Mouse (Mus musculus) cortical plate, adult 2 months (tissue): ENCODE data around the gene Phldb2. TPM values are rescaled to one million over a fixed set of nuclear protein-coding genes. Genes with fewer than 3 reads are reported as not detected.

Experiments
- H3K27ac ChIP-seq: fragments of 200-500 bp; 2 replicates; pipeline ENCODE4 v1.5.1; 2012; ENCODE audit warnings: low read length, control low read depth, inconsistent platforms; ENCODE audit not compliant: insufficient read depth
- H3K4me1 ChIP-seq: fragments of 200-500 bp; 2 replicates; pipeline ENCODE4 v1.6.1; 2011; ENCODE audit warnings: low read length; ENCODE audit not compliant: control insufficient read depth, insufficient read depth
- H3K4me3 ChIP-seq: fragments of 200-500 bp; 2 replicates; pipeline ENCODE4 v1.5.1; 2011; ENCODE audit warnings: mild to moderate bottlenecking, low read length, control low read depth; ENCODE audit not compliant: insufficient read depth
- CTCF ChIP-seq: fragments of 200-500 bp; IDR thresholded peaks from 2 replicates; pipeline ENCODE4 v1.5.1; 2011; ENCODE audit warnings: mild to moderate bottlenecking, control low read depth, low read length; ENCODE audit not compliant: insufficient read depth; ENCODE audit errors: extremely low read depth
- POLR2A ChIP-seq: fragments of 200-500 bp; IDR thresholded peaks from 2 replicates; pipeline ENCODE4 v1.6.1; 2011; ENCODE audit warnings: mild to moderate bottlenecking, low read length, control low read depth; ENCODE audit not compliant: insufficient read depth; ENCODE audit errors: extremely low read depth
- polyA plus RNA-seq: library from polyadenylated mRNA; depleted of rRNA; stranded (reverse); fragments of >200 nt; gene quantifications from 2 replicates; pipeline ENCODE4 v1.2.3, GENCODE M21; 2012

Gene Phldb2
- polyA plus RNA-seq, 1 experiment: 5.4 TPM

DNA sequence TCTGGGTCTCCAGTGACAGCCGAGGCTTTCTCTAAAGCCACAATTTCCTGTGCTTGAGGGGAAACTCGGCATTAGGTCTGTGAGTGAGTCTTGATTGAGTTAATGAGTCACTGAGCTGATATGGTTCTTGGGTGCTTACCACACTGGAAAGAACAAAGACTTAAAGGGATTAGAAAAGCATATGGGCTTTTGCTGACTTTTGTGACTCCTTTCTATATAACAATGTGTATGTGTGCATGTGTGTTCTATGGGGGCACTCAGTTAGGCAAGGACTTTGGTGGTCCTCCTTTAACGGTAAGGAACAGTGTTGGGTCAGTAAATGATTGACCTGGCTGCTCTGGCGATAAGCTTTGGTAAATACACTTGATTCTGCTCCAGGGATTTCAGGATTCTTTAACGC is 897 bp downstream of the Phldb2 start:
- no peak overlapping the region for H3K4me3 ChIP-seq
- TF ChIP-seq POLR2A (no peak), CTCF (no peak)

GRCm38 (mm10) chr16:45952035-45952434 is 1.4 kb downstream of the Phldb2 start:
- TF ChIP-seq POLR2A: no peak
- no peak for TF ChIP-seq CTCF
- Histone ChIP-seq H3K4me1 (no peaks in the 10 kb centered on the region), H3K4me3 (no peak overlapping the region), H3K27ac (no peak overlapping the region)

More for the DNA sequence above, 897 bp downstream of the Phldb2 start:
- Histone ChIP-seq H3K4me1 (no peaks in the 10 kb centered on the region), H3K27ac (no peak overlapping the region)

- TF ChIP-seq POLR2A (no peak), CTCF (no peak)
- Histone ChIP-seq H3K27ac (no peak overlapping the region), H3K4me3 (no peak overlapping the region), H3K4me1 (no peaks in the 10 kb centered on the region)
Observed at GRCm38 (mm10) chr16:45946335-45946734, 7.1 kb downstream of the Phldb2 start.

DNA sequence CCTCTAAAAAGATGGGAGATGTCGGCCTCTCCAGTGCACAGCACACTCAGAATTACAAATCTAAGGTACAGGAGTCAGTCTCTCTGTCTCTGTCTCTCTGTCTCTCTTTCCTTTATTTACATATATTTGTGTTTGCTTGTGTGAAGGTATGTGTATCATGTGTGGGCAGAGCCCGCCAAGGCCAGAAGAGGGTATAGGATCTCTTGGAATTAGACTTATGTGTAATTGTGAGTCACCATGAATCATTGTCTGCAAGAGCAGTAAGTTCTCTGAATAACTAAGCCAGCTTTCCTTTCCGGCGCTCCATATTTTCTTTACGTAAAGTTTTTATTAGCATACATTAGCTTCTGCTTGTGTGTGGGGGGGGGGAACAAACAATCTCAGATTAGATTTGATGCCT is 7.7 kb downstream of the Phldb2 start:
- Histone ChIP-seq H3K27ac (no peak overlapping the region), H3K4me1 (no peaks in the 10 kb centered on the region), H3K4me3 (no peak overlapping the region)
- TF ChIP-seq CTCF (no peak), POLR2A (no peak)

GRCm38 (mm10) chr16:45945174-45945631 is 8.2 kb downstream of the Phldb2 start:
- TF ChIP-seq POLR2A (no peak), CTCF (no peak)
- no peak overlapping the region for H3K4me3 ChIP-seq
- no peaks in the 10 kb centered on the region for H3K4me1 ChIP-seq
- no peak overlapping the region for H3K27ac ChIP-seq

DNA sequence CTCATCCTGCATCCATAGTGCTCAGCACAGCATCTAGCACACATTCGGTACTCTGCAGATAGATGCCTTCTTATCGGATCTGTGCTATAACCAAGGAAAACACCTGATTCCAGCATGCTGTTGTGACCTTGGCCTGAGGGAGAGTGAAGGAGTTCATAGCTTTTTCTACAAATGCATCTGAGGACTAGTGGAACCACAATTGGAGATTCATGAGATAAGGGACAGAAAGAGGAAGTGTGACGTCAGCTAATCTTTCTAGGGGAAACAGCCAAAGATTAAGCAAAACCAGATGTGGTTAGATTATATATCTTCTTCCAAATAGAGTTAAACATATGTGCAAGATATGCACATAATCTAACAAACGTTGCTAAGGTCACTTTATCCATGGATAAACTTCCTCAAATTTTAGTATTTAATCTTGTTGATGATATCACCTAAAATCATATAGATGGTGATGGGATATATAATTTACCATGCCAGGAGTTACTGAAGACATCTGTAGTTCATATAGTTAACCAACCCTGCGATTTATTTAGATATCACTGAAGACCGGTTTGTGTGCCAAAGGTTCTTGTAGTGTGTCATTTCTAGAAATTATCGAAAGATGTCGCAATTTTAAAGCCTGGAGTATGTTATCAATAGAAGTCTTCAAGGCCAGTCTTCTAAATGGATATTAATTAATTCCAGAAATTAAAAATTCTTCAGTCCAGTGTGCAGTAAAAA is 11.1 kb downstream of the Phldb2 start:
- H3K27ac ChIP-seq: no peak overlapping the region
- H3K4me1 ChIP-seq: no peaks in the 10 kb centered on the region
- TF ChIP-seq CTCF (no peak), POLR2A (no peak)
- no peak overlapping the region for H3K4me3 ChIP-seq

- H3K4me3 ChIP-seq: no peak overlapping the region
- H3K4me1 ChIP-seq: no peaks in the 10 kb centered on the region
- no peak overlapping the region for H3K27ac ChIP-seq
- TF ChIP-seq CTCF: no peak
- TF ChIP-seq POLR2A: no peak
Observed at GRCm38 (mm10) chr16:45940701-45941100, 12.7 kb downstream of the Phldb2 start.

DNA sequence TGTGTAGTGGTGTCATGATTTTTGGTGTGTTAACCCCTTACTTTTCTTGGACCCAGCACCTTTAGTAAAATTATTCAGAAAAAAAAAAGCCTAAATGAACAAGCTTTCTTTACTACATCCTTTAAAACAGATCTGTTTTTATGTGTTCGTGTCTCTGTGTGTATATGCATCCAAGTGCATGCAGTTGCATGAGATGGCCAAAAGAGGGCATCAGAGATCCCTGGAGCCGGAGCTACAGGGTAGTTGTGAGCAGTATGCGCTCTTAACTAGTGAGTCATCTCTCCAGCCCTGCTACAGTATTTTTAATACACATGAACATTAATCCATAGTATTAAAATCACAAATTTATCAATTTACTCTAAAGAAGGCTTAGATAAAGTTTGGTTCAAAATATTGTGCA is 14.0 kb downstream of the Phldb2 start:
- H3K4me3 ChIP-seq: no peak overlapping the region
- no peaks in the 10 kb centered on the region for H3K4me1 ChIP-seq
- no peak overlapping the region for H3K27ac ChIP-seq
- TF ChIP-seq CTCF (no peak), POLR2A (no peak)

- Histone ChIP-seq H3K4me3 (no peak overlapping the region), H3K4me1 (no peaks in the 10 kb centered on the region), H3K27ac (no peak overlapping the region)
- TF ChIP-seq POLR2A (no peak), CTCF (no peak)
Observed at GRCm38 (mm10) chr16:45937381-45937780, 16.0 kb downstream of the Phldb2 start.

DNA sequence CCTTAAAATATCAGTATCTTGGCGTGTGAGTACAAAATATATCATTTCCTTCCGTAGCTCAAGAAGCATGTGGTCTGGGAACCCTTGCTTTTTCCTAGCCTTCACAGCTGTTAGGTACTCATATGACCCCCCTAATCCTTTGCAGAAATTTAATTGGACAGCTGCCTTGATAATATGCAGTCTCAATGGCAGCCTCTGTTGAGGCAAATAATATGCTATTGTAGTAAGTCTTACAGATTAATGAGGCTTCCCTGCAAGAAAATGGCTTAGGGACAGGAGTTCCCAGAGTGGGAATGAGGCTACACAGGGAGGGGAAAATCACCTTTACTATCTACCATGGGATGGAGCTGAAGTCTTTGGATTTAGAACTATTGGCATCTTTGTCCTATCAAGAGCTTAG is 16.9 kb downstream of the Phldb2 start:
- no peak for TF ChIP-seq CTCF
- TF ChIP-seq POLR2A: no peak
- Histone ChIP-seq H3K27ac (no peak overlapping the region), H3K4me1 (no peaks in the 10 kb centered on the region), H3K4me3 (no peak overlapping the region)

DNA sequence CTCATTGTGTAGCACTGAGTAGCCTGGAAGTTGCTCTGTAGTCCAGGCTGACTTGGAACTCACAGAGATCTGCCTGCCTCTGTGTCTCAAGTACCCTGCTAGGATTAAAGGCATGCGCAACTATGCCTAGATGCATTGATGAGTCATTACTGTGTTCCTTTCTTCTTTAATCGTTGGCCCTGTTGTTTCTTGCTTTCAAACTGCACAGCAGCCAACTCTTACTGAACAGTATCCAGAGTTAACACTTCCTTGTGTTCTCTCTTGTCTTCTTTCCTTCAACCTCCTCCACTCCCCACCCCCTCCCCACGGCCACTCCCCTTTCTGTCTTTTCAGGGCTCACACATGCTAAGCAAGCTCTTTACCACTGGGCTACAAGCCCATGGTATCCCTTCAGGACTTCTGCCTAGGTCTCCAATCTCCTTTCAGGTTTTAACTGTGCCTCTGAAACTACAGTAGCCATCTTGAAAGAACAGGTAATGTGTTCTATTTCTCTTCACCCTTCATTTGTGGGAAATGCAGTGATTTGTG is 17.4 kb downstream of the Phldb2 start:
- no peak overlapping the region for H3K4me3 ChIP-seq
- H3K4me1 ChIP-seq: no peaks in the 10 kb centered on the region
- no peak overlapping the region for H3K27ac ChIP-seq
- no peak for TF ChIP-seq POLR2A
- no peak for TF ChIP-seq CTCF
